Mouse (Mus musculus) left cerebral cortex, adult 8-10 months (tissue): ENCODE results near the gene Ddi2. TPM values are rescaled to one million over a fixed set of nuclear protein-coding genes. Genes with fewer than 3 reads are reported as not detected.

Experiments used
- DNase-seq, 2 experiments: peaks; one replicate each; pipeline ENCODE4 v3.0.0; 2022; ENCODE audit warnings: low spot score in 2 of 2
- total RNA-seq, 4 experiments: library from RNA; stranded (reverse); gene quantifications; 2 replicates each; pipeline ENCODE4 v1.2.4; 2022

Ddi2 gene
- total RNA-seq, 4 experiments from 2014 or later, result 40.6 to 44.3 (median 42.9) TPM

GRCm38 (mm10) chr4:141655908-141656608 is 67.2 kb downstream of the Ddi2 start:
- no peak for DNase-seq

DNA sequence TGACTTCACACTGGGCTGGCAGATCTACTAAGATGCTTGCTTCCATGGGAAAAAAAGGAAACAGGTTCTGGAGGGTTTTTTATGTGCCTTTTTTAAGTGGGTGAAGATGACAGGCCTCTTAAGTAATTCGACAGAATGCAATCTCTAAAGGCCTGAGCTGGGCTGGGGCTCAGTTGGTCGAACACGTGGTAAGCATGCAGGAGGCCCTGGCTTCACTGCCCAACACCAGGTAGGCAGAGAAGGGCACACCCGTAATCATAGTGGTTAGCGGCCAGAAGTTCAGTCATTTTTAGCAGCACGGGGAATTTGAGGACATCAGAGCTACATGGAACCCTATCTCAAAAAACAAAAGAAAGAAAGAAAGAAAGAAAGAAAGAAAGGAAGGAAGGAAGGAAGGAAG is 68.7 kb downstream of the Ddi2 start:
- no peak for DNase-seq

GRCm38 (mm10) chr4:141653813-141654212 is 69.4 kb downstream of the Ddi2 start:
- no peak for DNase-seq

DNA sequence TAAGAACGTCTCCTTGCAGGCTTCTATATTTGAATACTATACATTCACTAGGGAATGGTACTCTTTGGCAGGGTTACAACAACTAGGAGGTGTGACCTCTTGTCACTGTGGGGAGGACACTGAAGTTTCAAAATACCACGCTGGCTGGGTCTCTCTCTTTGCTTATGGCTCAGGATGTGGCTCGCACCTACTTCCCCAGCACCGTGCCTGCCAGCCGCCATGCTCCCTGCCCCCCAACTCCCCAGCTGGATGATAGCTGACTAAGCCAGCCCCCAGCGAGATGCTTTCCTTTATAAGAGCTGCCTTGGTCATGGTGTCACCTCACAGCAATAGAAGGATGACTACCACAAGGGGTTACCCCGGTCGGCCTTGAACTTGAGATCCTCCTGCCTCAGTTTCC is 70.2 kb downstream of the Ddi2 start:
- DNase-seq, result no peak

GRCm38 (mm10) chr4:141651944-141652343 is 71.3 kb downstream of the Ddi2 start:
- DNase-seq, result no peak

DNA sequence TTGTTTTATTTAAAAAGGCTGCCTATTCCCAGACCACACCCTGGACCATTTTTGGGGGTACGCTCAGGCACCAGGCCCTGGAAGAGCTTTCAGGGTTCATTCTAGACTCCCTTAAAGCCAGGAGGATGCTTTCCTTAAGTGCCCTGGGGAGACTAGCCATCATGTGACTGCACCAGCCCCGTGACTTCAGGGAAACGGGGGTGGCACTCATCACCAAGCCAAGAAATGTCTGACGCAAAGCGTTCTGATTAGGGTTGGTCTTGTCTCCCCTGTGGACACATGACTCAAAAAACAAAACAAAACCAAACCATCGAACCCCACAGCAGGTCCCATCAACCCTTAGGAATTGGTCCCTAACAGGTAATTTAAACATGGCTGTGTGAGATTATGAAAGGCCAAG is 71.9 kb downstream of the Ddi2 start:
- no peak for DNase-seq

GRCm38 (mm10) chr4:141649244-141649643 is 74.0 kb downstream of the Ddi2 start:
- no peak for DNase-seq

DNA sequence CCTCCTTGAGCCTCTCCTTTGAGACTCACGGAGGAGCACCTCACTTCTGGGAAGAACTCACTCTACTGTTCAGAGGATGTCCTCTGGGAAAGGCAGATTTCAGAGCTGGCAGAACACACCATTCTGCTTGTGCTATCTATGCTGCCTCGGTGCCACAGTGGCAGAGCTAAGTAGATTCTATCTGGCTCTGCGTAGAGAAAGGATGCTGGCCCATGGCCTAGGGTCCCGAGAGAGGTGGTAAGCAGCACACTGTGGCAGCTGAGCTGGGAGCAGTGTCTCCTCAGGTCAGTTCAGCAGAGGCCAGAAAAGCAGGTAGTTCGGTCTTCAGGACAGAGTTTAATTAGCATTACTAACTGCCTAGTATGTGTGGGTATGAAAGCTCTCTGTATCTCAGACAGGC is 75.0 kb downstream of the Ddi2 start:
- DNase-seq, result no peak

GRCm38 (mm10) chr4:141647187-141647586 is 76.0 kb downstream of the Ddi2 start:
- no peak for DNase-seq

GRCm38 (mm10) chr4:141645988-141646387 is 77.2 kb downstream of the Ddi2 start:
- DNase-seq, result no peak

DNA sequence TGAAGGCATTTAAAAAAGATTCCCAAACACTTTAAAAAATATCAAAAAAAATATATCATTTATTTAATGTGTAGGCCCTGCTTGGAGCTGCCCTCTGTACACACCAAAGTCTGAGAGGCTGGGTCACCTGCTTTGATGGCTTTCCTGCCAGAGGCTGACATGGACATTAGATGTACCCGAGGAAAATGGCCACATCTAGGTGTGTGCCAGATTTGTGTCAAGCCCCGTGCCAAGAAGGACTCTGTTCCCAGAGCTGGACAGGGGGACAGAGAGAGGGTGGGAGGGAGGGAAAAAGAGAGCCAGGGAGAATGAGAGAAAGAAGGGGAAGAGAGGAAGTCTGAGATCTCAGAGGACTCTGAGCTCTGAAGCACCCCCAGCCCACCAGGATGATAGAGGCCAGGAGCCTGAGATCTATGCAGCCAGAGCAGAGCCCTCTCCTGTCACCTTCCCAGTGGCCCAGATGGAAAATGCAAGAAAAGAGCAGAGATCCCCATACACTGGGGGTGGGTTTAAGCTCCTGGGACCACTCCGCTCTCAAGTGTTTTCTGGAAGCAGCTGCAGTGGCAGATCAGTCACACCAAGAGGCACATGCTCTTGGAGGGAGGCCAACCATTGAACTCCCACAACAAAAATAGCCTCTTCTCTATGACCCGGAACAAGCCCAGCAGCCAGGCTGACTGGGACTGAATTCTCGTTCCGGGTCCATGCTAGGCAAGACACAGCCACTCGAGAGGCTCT is 79.9 kb downstream of the Ddi2 start:
- peak in 1 of 2 experiments; percentile 57 for DNase-seq

- DNase-seq, result no peak
Observed at GRCm38 (mm10) chr4:141641961-141642811, 81.0 kb downstream of the Ddi2 start.

GRCm38 (mm10) chr4:141641353-141641771 is 81.9 kb downstream of the Ddi2 start:
- no peak for DNase-seq

- no peak for DNase-seq
Observed at GRCm38 (mm10) chr4:141639474-141639873, 83.7 kb downstream of the Ddi2 start.

DNA sequence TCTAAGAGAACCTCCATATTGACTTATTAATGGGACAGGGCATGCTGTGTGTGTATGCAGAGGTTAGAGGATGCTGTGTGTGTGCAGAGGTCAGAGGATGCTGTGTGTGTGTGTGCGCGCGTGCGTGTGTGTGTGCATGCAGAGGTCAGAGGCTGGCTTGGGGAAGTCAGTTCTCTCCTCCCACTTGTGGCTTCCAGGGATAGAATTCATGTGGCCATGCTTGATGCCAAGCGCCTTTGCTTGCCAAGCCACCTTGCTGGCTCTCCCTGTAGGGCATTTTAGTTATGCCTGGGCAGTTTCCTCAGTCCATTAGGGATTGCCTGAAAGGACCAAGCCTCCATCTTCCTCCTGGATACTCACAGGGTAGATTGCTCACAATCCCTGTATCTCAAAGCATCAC is 86.5 kb downstream of the Ddi2 start:
- DNase-seq, result no peak

- no peak for DNase-seq
Observed at GRCm38 (mm10) chr4:141635991-141636390, 87.2 kb downstream of the Ddi2 start.

DNA sequence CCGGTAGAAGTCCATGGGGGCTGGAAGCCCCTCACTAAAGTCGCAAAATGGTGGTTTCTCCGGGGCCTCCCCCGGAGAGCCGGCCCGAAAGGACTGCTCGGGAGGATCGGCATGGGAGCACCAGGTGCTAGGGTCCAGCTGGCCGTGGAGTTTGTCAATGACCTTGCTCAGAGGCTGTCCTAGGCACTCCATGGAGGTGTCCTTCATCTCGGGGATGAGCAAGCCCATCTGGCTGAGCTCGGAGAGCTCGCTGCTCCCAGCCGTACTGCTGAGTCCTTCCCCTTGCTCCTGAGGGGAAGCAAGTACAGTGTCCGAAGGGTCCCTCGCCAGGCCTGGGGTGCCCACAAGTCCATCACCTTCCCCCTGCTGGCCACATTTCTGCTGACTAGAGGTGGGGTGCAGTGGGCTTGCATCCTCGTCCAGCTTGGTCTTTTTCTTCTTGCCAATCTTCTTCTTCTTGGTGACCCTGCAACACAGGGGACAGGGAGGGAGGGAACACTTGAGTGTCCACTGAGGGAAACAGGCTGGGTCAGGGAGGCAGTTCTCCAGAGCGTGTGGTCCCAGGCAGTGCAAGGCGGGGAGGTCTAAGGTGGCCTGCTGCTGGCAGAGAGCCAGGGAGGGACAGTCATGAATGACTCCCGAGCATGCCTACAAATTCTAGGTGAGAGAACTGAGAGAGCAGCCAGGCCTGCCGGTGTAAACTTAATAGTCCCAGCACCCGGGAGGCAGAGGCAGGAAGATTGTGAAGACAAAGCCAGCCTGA is 90.9 kb downstream of the Ddi2 start:
- DNase-seq, result no peak

- no peak for DNase-seq
Observed at GRCm38 (mm10) chr4:141631250-141631649, 92.0 kb downstream of the Ddi2 start.

- DNase-seq, result no peak
Observed at GRCm38 (mm10) chr4:141630021-141630420, 93.2 kb downstream of the Ddi2 start.

GRCm38 (mm10) chr4:141628661-141629060 is 94.6 kb downstream of the Ddi2 start:
- no peak for DNase-seq
